Mouse (Mus musculus) right cerebral cortex, postnatal 10 days (tissue): ENCODE results near the gene Klhl26.
"Not testable (repeated sequence)": the region's sequence is repeated elsewhere in the genome, so short reads cannot be mapped to it uniquely, and the experiment has no call there.

Source experiments
- DNase-seq, 2 experiments: peaks; one replicate each; pipeline ENCODE4 v3.0.0; 2021; ENCODE audit warnings: low spot score in 2 of 2

Gene Klhl26

GRCm38 (mm10) chr8:70476333-70477268 is at the start of gene Klhl26:
Gene Klhl26 (minus strand): TSS chr8:70476968.
- DNase-seq = peak; percentile 95

GRCm38 (mm10) chr8:70522592-70523403 is 46.0 kb upstream of the Klhl26 start:
- peak; percentile 97 to 98 for DNase-seq

DNA sequence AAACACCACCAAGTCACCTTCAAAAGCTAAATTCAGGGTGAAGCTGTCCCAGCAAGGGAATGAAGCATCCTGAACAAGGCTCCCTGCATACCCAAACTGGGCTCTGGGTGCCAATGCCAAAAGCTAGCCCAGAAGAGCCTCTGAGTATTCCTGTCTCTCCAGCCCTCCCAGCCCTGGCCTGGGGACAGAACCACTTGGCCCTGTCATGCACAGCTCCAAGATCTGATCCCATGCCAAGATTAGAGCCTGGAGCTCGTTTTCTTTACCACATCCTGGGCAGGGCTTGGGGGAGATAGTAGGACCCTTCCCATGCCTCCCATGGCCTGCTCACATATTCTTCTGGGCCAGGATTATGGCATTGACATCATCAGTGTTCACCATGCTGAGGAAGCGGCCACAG is 42.8 kb upstream of the Klhl26 start:
- DNase-seq = no peak

GRCm38 (mm10) chr8:70519043-70519442 is 42.3 kb upstream of the Klhl26 start:
- no peak for DNase-seq

GRCm38 (mm10) chr8:70517940-70518643 is 41.3 kb upstream of the Klhl26 start:
- no peak for DNase-seq

DNA sequence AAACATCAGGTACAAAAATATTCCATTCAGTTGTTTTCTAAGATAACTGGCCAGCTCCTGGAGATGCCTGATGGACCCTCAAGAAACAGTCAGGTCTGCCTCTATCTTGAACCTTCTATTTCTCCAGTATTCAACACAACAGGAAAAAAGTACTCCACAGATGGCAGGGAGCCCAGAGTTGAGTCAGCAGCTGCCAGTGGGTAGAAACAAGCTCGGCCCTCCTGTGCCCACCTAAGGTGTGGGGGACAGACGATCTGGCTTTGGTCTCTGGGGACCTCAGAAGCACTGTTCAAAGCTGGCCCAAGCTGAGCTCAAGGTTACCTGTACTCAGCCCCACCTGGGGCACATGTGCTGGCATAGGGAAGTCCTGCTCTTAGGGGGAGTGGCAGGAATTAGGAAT is 36.7 kb upstream of the Klhl26 start:
- DNase-seq = peak in 1 of 2 experiments; percentile 61

DNA sequence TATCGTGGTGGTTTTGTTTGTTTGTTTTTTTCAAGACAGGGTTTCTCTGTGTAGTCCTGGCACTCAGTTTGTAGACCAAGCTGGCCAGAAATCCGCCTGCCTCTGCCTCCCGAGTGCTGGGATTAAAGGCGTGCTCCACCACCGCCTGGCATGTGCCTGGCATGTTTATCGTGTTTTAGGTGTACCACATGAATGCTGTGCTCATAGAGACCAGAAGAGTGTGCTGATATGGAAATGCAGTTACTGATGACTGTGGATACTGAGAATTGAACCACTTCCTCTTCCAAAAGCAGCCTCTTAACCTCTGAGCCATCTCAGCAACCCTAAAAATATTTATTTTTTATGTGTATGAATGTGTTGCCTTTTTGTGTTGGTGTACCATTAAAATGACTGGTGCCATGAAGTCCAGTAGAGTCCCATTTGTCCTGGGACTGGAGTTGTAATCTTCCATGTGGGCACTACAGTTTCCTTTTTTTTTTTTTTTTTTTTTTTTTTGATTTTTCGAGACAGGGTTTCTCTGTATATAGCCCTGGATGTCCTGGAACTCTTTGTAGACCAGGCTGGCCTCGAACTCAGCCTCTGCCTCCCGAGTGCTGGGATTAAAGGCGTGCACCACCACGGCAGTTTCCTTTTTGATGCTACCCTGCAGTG is 35.6 kb upstream of the Klhl26 start:
- no peak for DNase-seq

DNA sequence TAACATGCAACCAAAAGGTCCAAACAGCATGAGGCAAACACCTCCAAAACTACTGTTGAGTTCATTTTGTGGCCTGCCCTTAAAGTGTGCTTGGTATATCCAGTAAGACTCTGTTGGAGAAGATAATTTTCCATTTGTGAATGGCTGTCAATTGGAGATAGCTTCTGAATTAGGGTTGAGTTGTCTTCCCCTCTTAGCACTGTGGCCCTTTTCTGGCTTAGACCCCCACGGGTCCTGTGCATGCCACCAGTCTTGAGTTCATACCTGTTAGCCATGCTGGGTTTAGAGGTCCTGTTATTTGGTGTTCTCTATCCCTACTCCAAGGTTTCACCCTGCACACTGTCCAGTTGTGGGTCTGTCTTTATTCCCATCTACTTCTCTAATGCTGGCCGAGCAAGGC is 35.0 kb upstream of the Klhl26 start:
- DNase-seq = no peak

GRCm38 (mm10) chr8:70511174-70511573 is 34.4 kb upstream of the Klhl26 start:
- not testable (repeated sequence) for DNase-seq

GRCm38 (mm10) chr8:70510228-70510915 is 33.6 kb upstream of the Klhl26 start, which contains the start of gene Uba52:
Gene Uba52 (minus strand): TSS chr8:70510801.
- peak; percentile 98 to 99 for DNase-seq

- DNase-seq = peak in 1 of 2 experiments; percentile 33
These were observed 32.6 kb upstream of the Klhl26 start for GRCm38 (mm10) chr8:70509281-70509952.

DNA sequence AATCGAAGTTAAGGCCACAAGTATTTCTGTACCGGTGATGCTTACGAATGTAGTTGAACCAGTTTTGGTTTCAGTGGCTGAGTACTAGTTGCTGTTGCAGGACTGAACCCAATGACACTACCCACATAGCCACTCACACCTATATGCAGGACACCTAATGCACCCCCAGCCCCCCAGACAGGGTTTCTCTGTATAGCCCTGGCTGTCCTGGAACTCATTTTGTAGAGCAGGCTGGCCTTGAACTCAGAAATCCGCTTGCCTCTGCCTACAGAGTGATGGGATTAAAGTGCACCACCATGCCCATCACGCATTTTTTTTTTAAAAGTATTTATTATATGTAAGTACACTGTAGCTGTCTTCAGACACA is 30.2 kb upstream of the Klhl26 start:
- DNase-seq = no peak

- DNase-seq = peak; percentile 94 to 95
These were observed 29.7 kb upstream of the Klhl26 start, which contains the start of gene Rex1bd for GRCm38 (mm10) chr8:70506328-70507026. Gene Rex1bd (minus strand): TSS chr8:70506752.

DNA sequence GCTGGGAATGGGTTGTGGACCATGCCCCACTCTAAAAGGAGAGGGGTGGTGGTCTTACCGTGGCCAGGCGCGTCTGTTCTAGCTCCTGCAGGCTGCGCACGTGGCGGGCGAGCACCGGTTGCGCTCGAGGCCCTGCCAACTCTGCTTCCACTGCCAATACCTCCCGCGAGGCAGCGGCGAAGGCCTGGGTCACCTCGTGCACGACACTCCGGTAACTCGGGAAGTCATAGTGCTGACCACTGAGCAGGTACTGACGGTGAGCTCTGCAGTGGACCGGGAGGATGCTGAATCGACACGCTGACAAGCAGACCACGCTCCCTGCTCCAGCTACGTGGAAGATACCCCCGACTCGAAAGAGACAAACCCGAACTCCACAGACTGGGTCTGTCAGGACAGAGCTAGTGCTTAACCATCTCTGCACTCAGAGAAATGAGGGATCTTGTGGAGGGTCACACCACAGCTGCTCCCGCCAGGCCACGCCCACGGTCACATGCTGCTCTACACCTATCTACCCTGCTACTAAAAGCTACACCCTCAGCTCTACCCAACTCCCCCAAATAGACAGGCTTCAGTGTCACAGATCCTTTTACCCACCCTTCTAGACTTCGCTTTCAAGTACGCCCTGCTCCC is 29.0 kb upstream of the Klhl26 start:
- peak; percentile 55 for DNase-seq

- DNase-seq = peak; percentile 84 to 87
These were observed 28.1 kb upstream of the Klhl26 start for GRCm38 (mm10) chr8:70504851-70505250.

DNA sequence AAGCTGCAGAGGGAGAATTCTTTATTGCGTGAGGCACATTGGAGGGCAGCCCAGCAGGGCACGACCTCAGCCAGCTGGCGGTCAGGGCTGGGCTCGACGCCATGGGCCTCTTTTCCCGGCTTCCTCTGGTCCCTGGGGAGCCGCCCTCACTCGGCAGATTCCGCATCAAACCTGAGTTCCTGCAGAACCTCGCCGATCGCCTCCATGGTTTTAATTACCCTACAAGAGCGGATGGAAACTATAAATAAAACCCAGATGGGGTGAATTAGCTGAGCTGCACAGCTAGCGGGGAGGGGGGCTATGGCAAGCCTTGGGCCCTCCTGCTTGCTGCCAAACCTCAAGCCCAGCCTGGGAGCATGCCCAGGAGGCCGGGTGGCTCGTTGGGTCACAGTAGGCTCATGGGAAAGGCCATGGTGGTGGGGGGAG is 27.5 kb upstream of the Klhl26 start:
- DNase-seq = peak; percentile 78

GRCm38 (mm10) chr8:70503062-70503750 is 26.4 kb upstream of the Klhl26 start:
- DNase-seq = peak; percentile 59 to 69

DNA sequence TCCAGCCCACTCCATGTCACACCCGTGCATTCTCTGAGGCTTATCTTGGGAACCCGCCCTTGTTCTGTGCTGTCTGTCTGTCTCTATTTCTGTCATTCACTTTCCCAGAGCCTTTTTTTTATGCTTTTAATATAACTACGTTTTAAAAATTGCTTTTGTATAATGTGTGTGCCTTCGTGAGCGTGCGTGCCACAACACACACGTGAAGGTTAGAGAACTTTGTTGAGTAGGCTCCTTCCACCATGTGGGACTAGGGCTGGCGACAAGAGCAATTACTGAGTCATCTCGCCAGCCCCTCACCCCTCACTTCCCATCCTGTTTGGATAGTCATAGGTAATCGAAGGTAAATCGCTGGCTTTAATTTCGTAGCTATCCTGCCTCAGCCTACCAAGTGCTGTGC is 25.8 kb upstream of the Klhl26 start:
- no peak for DNase-seq
